Mouse (Mus musculus) E14TG2a.4 (cell line): Measurements from ENCODE around the gene St8sia1.

Source experiments
- H3K27me3 ChIP-seq: 2 replicates; pipeline ENCODE4 v1.6.1; 2014; ENCODE audit warnings: low read length, control low read depth; ENCODE audit not compliant: insufficient read depth
- H3K36me3 ChIP-seq: 2 replicates; pipeline ENCODE4 v1.6.1; 2014; ENCODE audit warnings: low read length, control low read depth; ENCODE audit not compliant: insufficient read depth
- H3K4me1 ChIP-seq: replicated peaks from 2 replicates; pipeline ENCODE4 v1.6.1; 2014; ENCODE audit warnings: low read depth, low read length, control low read depth
- H3K4me3 ChIP-seq: replicated peaks from 2 replicates; pipeline ENCODE4 v1.5.1; 2014; ENCODE audit warnings: mild to moderate bottlenecking, low read length
- H3K9me3 ChIP-seq: 2 replicates; pipeline ENCODE4 v1.6.1; 2014; ENCODE audit warnings: low read length, control low read depth
- CTCF ChIP-seq: conservative IDR thresholded peaks from 2 replicates; pipeline ENCODE4 v1.5.1; 2014; ENCODE audit warnings: low read length
- NANOG ChIP-seq: IDR thresholded peaks from 2 replicates; pipeline ENCODE4 v1.6.1; 2014; ENCODE audit warnings: borderline replicate concordance, low read length, mixed read lengths
- POU5F1 ChIP-seq: IDR thresholded peaks from 2 replicates; pipeline ENCODE4 v1.6.1; 2014; ENCODE audit warnings: low read length, borderline replicate concordance

St8sia1 gene

DNA sequence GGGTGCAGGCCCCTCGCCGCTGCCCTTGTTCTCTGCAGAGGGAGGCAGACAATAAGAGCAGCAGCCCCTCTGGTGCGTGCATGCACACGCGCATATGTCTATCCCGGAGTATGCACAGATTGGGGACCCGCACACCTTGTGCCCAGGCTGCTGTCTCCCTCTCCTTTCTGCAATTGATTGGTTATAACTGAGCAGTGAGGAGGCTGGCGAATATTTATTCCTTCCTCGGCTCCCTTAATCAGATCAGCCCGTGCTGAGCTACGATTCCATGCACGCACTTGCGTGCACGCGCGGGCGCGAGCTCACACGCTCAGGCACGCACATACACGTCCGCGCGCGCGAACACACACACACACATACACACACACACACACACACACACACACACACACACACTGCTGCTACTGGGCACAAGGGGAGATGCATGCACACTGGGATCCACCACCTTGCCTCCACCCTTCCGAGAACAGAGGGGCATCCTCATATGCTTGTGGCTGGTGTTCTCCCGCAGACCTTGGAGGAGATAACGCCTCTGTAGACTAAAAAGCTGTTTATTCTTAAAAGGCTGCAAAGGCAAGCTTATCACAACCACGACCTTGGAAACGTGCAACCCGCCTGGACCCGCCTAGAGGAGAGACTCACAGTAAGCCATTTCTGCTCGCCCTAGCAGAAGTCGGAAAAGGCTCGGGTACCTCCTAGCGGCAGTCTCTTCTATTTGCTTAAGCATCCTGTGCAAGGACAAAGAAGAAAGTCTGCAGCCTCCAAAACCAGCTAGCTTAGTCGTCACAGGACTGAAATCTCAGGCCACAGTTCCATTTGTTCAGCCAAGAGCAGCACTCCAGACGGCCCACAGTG is 506 bp upstream of the St8sia1 start:
- TF ChIP-seq NANOG (no peak; the same call in 1 of the 2 replicates), POU5F1 (no peak), CTCF (peak; percentile 27)
- Histone ChIP-seq H3K4me3 (peak overlapping the region; percentile 88), H3K27me3 (peaks cover 19% of the 10 kb centered on the region), H3K9me3 (peaks cover 6% of the 10 kb centered on the region), H3K36me3 (peaks cover 12% of the 10 kb centered on the region), H3K4me1 (peaks cover 53% of the 10 kb centered on the region)

DNA sequence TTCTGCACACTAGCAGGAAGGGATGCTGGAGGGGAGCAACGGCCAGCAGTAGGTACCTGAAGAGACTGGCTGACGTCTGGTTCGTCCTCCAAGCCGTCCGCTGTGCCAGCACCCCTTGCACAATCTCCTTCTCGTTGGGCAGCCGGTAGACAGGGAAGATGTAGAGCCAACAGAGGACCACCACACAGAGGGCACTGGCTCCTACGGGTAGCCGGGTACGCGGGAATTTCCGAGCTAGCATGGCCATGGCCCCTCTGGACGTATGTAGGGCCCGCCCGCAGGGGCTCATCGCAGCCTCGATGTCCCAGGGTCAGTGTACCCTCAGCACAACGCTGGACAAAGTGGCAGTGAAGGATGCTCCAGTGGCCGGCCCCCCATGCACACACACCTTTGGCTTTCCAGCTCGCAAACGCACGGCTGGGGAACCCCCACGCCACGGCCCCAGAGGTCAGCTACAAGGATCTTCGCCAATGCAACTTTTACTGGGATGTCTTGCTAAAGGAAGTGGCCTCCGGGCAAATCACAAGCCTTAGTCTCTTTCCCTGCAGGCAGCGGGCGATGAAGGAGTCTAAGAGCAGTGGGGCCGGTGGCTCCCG is 674 bp downstream of the St8sia1 start:
- peaks cover 65% of the 10 kb centered on the region for H3K4me1 ChIP-seq
- TF ChIP-seq POU5F1 = no peak
- no peak for TF ChIP-seq CTCF
- no peak for TF ChIP-seq NANOG
- H3K27me3 ChIP-seq = peaks cover 19% of the 10 kb centered on the region
- H3K4me3 ChIP-seq = peak overlapping the region; percentile 88
- no peaks in the 10 kb centered on the region for H3K9me3 ChIP-seq
- H3K36me3 ChIP-seq = peaks cover 15% of the 10 kb centered on the region

DNA sequence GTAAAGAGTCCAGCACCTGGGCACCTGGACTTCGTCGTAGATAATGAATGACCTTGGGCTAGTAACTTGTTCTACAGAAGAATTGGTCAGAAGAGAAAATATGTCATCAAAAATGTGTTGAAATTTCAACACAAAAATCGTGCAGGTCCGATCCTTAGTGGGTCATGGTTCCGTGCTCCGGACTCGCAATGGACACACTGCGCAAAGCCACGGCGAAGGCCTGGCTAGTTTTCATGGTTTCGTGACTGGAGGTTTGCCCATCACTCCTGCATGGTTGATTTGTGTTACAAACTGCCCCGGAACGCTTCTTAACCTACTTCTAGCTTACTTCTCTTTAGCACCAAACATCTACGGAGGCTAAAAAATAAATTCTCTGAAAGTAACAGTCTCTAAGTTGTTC is 1.4 kb downstream of the St8sia1 start:
- H3K4me1 ChIP-seq = peaks cover 72% of the 10 kb centered on the region
- H3K36me3 ChIP-seq = peaks cover 15% of the 10 kb centered on the region
- H3K27me3 ChIP-seq = peaks cover 19% of the 10 kb centered on the region
- TF ChIP-seq CTCF = no peak
- TF ChIP-seq NANOG = no peak
- H3K4me3 ChIP-seq = peak overlapping the region; percentile 88
- H3K9me3 ChIP-seq = no peaks in the 10 kb centered on the region

GRCm38 (mm10) chr6:142962476-142962875 is 1.8 kb downstream of the St8sia1 start:
- H3K36me3 ChIP-seq = peaks cover 15% of the 10 kb centered on the region
- TF ChIP-seq POU5F1 (no peak), NANOG (no peak), CTCF (no peak)
- peaks cover 19% of the 10 kb centered on the region for H3K27me3 ChIP-seq
- no peaks in the 10 kb centered on the region for H3K9me3 ChIP-seq
- H3K4me3 ChIP-seq = peak overlapping the region; percentile 88
- H3K4me1 ChIP-seq = peaks cover 75% of the 10 kb centered on the region

GRCm38 (mm10) chr6:142961721-142962455 is 2.4 kb downstream of the St8sia1 start:
- H3K4me1 ChIP-seq = peaks cover 75% of the 10 kb centered on the region
- TF ChIP-seq CTCF = no peak
- TF ChIP-seq POU5F1 = no peak
- no peak for TF ChIP-seq NANOG
- H3K27me3 ChIP-seq = peaks cover 19% of the 10 kb centered on the region
- H3K4me3 ChIP-seq = peak overlapping the region; percentile 88
- peaks cover 15% of the 10 kb centered on the region for H3K36me3 ChIP-seq
- H3K9me3 ChIP-seq = no peaks in the 10 kb centered on the region

- no peaks in the 10 kb centered on the region for H3K27me3 ChIP-seq
- TF ChIP-seq NANOG = no peak
- TF ChIP-seq POU5F1 = no peak
- TF ChIP-seq CTCF = no peak
- no peak overlapping the region for H3K4me3 ChIP-seq
- H3K4me1 ChIP-seq = peaks cover 78% of the 10 kb centered on the region
- no peaks in the 10 kb centered on the region for H3K9me3 ChIP-seq
- H3K36me3 ChIP-seq = peaks cover 30% of the 10 kb centered on the region
Observed at GRCm38 (mm10) chr6:142956556-142956955, 7.7 kb downstream of the St8sia1 start.

DNA sequence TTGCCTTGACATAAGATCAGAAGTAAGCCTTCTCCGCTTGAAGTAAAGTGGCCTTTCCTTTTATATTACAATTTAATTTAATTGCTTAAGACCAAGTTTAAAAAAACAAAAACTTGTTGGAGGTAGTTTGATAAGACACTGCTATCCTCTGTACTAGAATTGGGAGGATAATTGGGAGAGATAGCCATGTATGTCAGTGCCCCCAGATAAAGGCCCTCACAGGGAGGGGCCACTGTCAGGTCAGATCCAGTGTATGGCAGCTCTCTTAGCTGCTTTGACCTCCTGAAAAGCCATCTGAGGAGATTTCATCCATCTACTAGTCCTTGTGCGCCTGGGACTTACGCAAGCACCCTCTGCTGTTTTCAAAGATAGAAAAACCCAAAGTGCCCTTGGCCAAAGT is 9.0 kb downstream of the St8sia1 start:
- no peaks in the 10 kb centered on the region for H3K27me3 ChIP-seq
- H3K4me1 ChIP-seq = peaks cover 78% of the 10 kb centered on the region
- no peaks in the 10 kb centered on the region for H3K9me3 ChIP-seq
- TF ChIP-seq CTCF (no peak), POU5F1 (no peak), NANOG (no peak)
- H3K4me3 ChIP-seq = no peak overlapping the region
- peaks cover 26% of the 10 kb centered on the region for H3K36me3 ChIP-seq

DNA sequence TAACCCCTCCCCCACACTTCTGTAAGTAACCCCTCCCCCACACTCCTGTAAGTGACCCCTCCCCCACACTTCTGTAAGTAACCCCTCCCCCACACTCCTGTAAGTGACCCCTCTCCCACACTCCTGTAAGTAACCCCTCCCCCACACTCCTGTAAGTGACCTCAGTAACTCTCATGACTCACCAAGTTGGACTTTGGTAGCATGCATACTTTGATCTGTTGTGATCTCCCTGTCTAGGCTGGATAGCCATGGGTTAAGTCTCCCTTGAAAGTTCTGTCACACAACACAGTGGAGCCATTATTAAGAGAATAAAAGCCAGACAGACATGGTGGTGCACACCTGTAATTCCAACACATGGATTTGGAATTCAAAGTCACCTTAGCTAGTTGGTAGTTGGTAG is 11.1 kb downstream of the St8sia1 start:
- peaks cover 65% of the 10 kb centered on the region for H3K4me1 ChIP-seq
- peaks cover 18% of the 10 kb centered on the region for H3K36me3 ChIP-seq
- no peak for TF ChIP-seq POU5F1
- TF ChIP-seq CTCF = no peak
- no peak for TF ChIP-seq NANOG
- H3K27me3 ChIP-seq = no peaks in the 10 kb centered on the region
- no peak overlapping the region for H3K4me3 ChIP-seq
- H3K9me3 ChIP-seq = no peaks in the 10 kb centered on the region
